Mouse (Mus musculus) embryonic facial prominence, embryonic 11.5 days (tissue): ENCODE results near the gene Itk. TPM values are rescaled to one million over a fixed set of nuclear protein-coding genes. Genes with fewer than 3 reads are reported as not detected.

Source experiments
- ATAC-seq: fragments of 200-750 bp; cut with Nextera tagmentation; replicated peaks from 2 replicates; pipeline ENCODE4 v1.8.0; 2017; ENCODE audit warnings: low read depth; ENCODE audit not compliant: insufficient number of reproducible peaks, low FRiP score, low TSS enrichment
- DNase-seq: peaks from one replicate; pipeline ENCODE4 v3.0.0-alpha.2; 2015; ENCODE audit warnings: low spot score
- H3K27ac ChIP-seq: fragments of 300-500 bp; sonication (generic); replicated peaks from 2 replicates; pipeline ENCODE4 v1.5.1; 2014; ENCODE audit warnings: mild to moderate bottlenecking, low read depth, low read length, control low read depth
- H3K27me3 ChIP-seq: fragments of 300-500 bp; sonication (generic); 2 replicates; pipeline ENCODE4 v1.6.1; 2014; ENCODE audit warnings: mild to moderate bottlenecking, low read length, moderate library complexity, mixed read lengths; ENCODE audit not compliant: control insufficient read depth, insufficient read depth
- H3K36me3 ChIP-seq: fragments of 300-500 bp; sonication (generic); replicated peaks from 2 replicates; pipeline ENCODE4 v1.6.1; 2014; ENCODE audit warnings: low read depth, mild to moderate bottlenecking, low read length, moderate library complexity, mixed read lengths; ENCODE audit not compliant: control insufficient read depth, insufficient read depth
- H3K4me1 ChIP-seq: fragments of 300-500 bp; sonication (generic); 2 replicates; pipeline ENCODE4 v1.6.1; 2014; ENCODE audit warnings: low read length, mixed read lengths; ENCODE audit not compliant: control insufficient read depth, insufficient read depth
- H3K4me2 ChIP-seq: fragments of 300-500 bp; sonication (generic); 2 replicates; pipeline ENCODE4 v1.6.1; 2014; ENCODE audit warnings: low read depth, mild to moderate bottlenecking, control low read depth, low read length, moderate library complexity
- H3K4me3 ChIP-seq: fragments of 300-500 bp; sonication (generic); 2 replicates; pipeline ENCODE4 v1.5.1; 2014; ENCODE audit warnings: low read depth, low read length, control low read depth
- H3K9ac ChIP-seq: fragments of 300-500 bp; sonication (generic); replicated peaks from 2 replicates; pipeline ENCODE4 v1.6.1; 2014; ENCODE audit warnings: mild to moderate bottlenecking, control low read depth, low read length
- H3K9me3 ChIP-seq: fragments of 300-500 bp; sonication (generic); replicated peaks from 2 replicates; pipeline ENCODE4 v1.6.1; 2016; ENCODE audit warnings: mild to moderate bottlenecking, low read length, inconsistent platforms, mixed read lengths; ENCODE audit not compliant: control insufficient read depth
- WGBS: fragments of 180-500 bp; shearing (Covaris S2); extraction: QIAGEN DNeasy Blood & Tissue Kit; methylation state at CpG from one replicate; pipeline ENCODE4 v1.1.7; 2014; 5-methylcytosine and 5-hydroxymethylcytosine counted together
- polyA plus RNA-seq: library from polyadenylated mRNA; unstranded; fragments of >200 nt; fragmentation: Nextera tagmentation; extraction: Ambion mirVana; gene quantifications from 2 replicates; pipeline ENCODE4 v1.2.1, GENCODE M21; 2014

The Itk gene
- polyA plus RNA-seq, 1 experiment from 2014 or later = not detected

DNA sequence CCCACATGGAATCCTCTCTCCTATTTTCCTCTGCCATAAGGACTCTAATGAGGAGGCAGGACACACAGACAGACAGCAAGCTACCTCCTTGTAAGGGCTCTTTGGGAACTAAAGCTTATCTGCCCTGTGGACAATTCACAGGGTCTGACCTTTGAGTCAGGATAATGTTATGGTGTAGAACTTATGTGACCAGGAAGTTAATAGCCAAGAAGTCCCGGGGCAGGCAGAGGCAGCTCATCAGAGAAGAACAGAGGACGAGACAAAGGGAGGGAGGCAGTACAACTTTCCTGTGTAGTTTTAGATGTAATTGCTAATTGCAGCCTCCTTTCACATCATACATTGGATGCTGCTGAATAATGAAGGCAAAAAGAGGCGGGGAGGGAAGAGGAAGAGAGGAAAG is 1.3 kb upstream of the Itk start:
- no peaks in the 10 kb centered on the region for H3K27me3 ChIP-seq
- H3K4me3 ChIP-seq = no peak overlapping the region
- WGBS = 48% methylated on average over 3 of the region's 3 CpGs
- no peaks in the 10 kb centered on the region for H3K36me3 ChIP-seq
- ATAC-seq = no peak
- no peak overlapping the region for H3K27ac ChIP-seq
- H3K4me1 ChIP-seq = no peaks in the 10 kb centered on the region
- no peak for DNase-seq
- H3K9ac ChIP-seq = no peak overlapping the region
- no peaks in the 10 kb centered on the region for H3K9me3 ChIP-seq
- no peak overlapping the region for H3K4me2 ChIP-seq

DNA sequence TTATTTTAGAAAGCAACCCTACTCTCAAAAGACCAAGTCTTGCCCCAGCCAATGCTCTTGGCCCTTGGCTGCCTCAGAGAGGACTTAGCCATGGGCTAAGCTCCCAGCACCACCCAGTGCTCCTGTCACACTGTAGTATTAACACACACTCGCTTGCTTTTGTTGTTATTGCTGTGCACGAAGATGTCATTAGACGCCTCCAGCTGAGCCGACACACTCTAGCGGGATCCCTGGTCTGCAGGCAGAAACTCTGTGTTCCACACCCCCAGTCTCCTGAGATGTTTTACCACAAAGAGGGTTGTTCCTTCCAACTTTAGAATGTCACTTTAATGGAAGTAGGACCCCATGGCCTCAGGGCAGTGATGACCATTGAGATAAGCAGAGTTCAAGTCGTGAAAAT is 877 bp downstream of the Itk start:
- no peak overlapping the region for H3K4me3 ChIP-seq
- H3K9me3 ChIP-seq = no peaks in the 10 kb centered on the region
- H3K27ac ChIP-seq = no peak overlapping the region
- no peaks in the 10 kb centered on the region for H3K36me3 ChIP-seq
- H3K9ac ChIP-seq = no peak overlapping the region
- no peaks in the 10 kb centered on the region for H3K4me1 ChIP-seq
- DNase-seq (no peak), ATAC-seq (no peak)
- 58% methylated on average over 6 of the region's 6 CpGs for WGBS
- H3K4me2 ChIP-seq = no peak overlapping the region
- no peaks in the 10 kb centered on the region for H3K27me3 ChIP-seq

DNA sequence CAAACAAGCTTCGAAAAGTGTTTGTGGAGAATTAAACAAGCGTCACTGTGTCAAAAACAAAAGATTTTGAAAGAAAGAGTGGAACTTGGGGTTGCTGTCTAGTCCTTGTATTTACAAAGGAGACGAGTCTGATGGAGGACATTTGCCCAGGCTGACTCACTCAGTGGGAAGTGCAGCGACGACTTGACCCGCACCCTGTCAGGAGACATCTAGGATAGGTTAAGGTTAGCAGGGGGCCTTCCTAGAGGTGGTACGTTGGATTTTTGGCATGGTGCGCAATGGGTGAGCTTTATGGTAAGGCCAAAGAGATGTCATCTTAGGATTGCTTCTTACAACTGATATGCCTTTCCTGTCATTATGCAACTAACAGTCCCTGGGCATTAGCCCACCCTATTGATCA is 2.3 kb downstream of the Itk start:
- no peak overlapping the region for H3K27ac ChIP-seq
- H3K36me3 ChIP-seq = no peaks in the 10 kb centered on the region
- H3K4me1 ChIP-seq = no peaks in the 10 kb centered on the region
- ATAC-seq (no peak), DNase-seq (no peak)
- H3K27me3 ChIP-seq = no peaks in the 10 kb centered on the region
- H3K9me3 ChIP-seq = no peaks in the 10 kb centered on the region
- H3K9ac ChIP-seq = no peak overlapping the region
- no peak overlapping the region for H3K4me3 ChIP-seq
- no peak overlapping the region for H3K4me2 ChIP-seq
- whole genome bisulfite sequencing = 88% methylated on average over 8 of the region's 8 CpGs

DNA sequence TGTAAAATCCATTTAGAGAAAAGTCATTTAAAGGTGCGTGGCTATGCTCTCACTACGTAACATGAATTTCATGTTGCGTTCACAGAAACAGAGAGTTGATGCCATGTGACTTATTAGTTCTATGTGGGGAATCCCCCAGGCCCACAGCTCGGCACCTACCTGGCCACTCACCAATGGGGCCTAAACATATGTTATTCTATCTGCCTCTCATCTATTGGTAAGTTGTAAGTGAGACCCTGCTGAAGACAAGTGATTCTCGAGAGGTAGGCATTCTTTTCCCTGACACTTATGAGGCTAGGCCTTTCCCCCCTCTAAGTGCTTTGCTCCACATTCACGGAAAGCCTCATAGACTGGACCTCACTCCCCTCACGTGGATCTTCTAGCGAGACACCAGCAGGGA is 2.8 kb downstream of the Itk start:
- Histone ChIP-seq H3K36me3 (no peaks in the 10 kb centered on the region), H3K27ac (no peak overlapping the region), H3K27me3 (no peaks in the 10 kb centered on the region), H3K4me1 (no peaks in the 10 kb centered on the region), H3K4me2 (no peak overlapping the region), H3K9me3 (no peaks in the 10 kb centered on the region), H3K4me3 (no peak overlapping the region), H3K9ac (no peak overlapping the region)
- ATAC-seq (no peak), DNase-seq (no peak)
- 88% methylated on average over 8 of the region's 8 CpGs for WGBS

DNA sequence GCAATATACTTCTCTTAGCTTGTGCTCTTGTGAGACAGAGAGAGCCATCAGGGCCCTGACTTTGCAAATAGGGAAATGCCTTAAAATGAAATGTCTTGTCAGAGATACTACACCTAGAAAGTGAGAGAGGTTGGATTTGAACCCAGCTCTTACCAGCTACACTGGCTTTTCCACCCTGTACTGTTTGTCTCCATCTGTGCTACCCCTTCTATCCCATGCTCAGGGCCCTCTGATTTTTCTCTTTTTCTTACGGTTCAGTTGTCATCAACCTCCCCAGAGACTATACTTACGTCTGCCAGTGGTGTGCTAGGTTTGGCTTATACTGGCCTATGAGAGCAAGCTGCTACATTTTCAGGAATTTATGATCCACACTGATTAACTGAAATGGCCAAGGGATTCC is 4.4 kb downstream of the Itk start:
- H3K27me3 ChIP-seq = no peaks in the 10 kb centered on the region
- H3K9me3 ChIP-seq = no peaks in the 10 kb centered on the region
- no peak overlapping the region for H3K9ac ChIP-seq
- 71% methylated on average over 2 of the region's 2 CpGs for WGBS
- H3K36me3 ChIP-seq = no peaks in the 10 kb centered on the region
- no peak overlapping the region for H3K27ac ChIP-seq
- ATAC-seq = no peak
- DNase-seq = no peak
- no peak overlapping the region for H3K4me3 ChIP-seq
- no peak overlapping the region for H3K4me2 ChIP-seq
- no peaks in the 10 kb centered on the region for H3K4me1 ChIP-seq

DNA sequence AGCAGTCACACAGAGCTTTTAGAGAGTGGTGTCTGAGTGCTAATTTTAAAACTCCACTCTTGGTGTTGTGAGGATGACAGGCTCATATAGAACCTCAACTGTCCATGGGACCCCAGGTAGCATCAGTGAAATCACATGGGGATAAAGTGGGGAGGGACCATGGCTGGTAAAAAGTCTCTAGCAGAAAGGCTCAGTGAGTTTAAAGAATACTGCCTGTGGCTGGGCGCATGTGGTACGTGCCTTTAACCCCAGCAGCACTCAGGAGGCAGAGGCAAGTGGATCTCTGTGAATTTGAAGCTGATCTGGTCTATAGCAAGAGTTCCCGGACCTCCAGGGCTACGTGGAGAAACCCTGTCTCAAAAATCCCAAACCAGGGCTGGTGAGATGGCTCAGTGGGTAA is 6.8 kb downstream of the Itk start:
- WGBS = 83% methylated on average over 4 of the region's 4 CpGs
- Histone ChIP-seq H3K4me2 (no peak overlapping the region), H3K4me3 (no peak overlapping the region), H3K4me1 (no peaks in the 10 kb centered on the region), H3K9ac (no peak overlapping the region), H3K36me3 (no peaks in the 10 kb centered on the region), H3K27me3 (no peaks in the 10 kb centered on the region), H3K9me3 (no peaks in the 10 kb centered on the region), H3K27ac (no peak overlapping the region)
- ATAC-seq (no peak), DNase-seq (no peak)

DNA sequence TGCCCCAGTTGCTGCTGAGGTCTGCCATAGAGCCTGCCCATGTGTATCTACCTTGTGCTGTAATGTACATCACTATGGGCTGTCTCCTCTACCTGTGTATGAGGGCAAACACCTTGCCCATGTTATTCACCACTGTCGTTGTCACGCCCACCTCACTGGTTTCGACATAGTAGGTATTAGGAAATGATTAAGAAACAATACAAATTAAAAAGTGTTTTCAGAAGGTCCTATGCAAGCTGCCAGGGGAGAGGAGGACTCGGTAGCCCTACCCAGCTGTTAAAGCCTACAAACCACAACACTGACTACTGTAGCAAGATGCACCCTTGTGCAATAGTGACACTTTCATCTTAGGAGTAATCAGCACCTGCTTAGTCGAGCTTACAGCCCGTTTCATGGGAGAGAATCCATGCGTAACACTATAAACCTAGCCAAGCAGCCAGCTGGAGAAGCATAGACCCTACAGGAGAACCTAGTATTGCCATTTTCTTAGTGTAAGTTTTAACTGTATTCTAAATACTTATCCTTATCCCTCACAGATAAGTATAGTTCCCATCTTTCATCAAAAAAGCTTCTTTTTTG is 9.1 kb downstream of the Itk start:
- no peaks in the 10 kb centered on the region for H3K4me1 ChIP-seq
- H3K27ac ChIP-seq = no peak overlapping the region
- H3K4me2 ChIP-seq = no peak overlapping the region
- H3K9ac ChIP-seq = no peak overlapping the region
- H3K36me3 ChIP-seq = no peaks in the 10 kb centered on the region
- 86% methylated on average over 7 of the region's 7 CpGs for WGBS
- ATAC-seq = no peak
- no peaks in the 10 kb centered on the region for H3K27me3 ChIP-seq
- no peaks in the 10 kb centered on the region for H3K9me3 ChIP-seq
- no peak for DNase-seq
- H3K4me3 ChIP-seq = no peak overlapping the region

DNA sequence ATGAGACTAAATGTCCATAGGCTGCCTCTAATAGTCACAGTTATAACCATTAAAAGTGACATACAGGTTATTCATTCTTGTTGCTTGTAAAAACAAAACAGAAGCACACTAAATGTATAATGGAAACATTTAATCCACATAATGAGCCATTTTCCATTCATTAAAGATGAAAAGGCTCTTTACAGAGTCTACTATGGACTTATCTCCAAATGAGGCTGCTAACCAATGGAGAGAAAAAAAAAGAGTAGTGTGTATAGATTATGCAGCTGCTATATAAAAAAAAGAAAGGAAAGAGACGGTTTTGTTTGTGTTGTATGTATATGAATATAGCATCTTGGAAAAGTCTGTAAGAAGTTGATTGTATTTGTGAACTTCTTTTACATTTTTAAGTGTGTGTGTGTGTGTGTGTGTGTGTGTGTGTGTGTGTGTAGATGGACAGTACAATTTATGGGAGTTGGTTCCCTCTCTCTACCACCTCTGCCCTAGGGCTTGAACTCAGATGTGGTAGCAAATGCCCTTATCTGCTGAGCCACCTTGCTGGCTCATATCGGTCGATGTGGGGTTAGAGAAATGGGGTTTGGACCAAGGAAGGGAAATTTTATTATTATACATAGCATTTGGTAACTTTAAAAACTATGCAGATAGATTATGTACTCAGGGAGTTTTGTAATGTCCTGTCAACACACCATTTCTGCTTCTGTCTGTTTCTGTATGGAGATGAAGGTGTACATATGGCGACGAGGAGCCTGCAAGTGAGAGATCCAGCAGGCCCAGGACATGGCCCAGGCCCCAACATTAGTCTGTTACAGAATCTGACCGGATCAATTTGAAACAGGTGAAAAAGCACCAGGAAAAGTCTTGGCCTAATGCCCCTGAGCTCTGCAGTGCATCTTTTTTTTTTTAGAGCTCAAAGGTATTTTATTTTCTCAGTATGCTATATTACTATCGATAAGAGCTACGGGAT is 11.2 kb downstream of the Itk start:
- Histone ChIP-seq H3K4me2 (no peak overlapping the region), H3K9ac (no peak overlapping the region), H3K4me3 (no peak overlapping the region), H3K36me3 (no peaks in the 10 kb centered on the region), H3K4me1 (no peaks in the 10 kb centered on the region), H3K27me3 (no peaks in the 10 kb centered on the region), H3K27ac (no peak overlapping the region), H3K9me3 (no peaks in the 10 kb centered on the region)
- no peak for DNase-seq
- 82% methylated on average over 8 of the region's 8 CpGs for WGBS
- no peak for ATAC-seq
